Mouse (Mus musculus) intestine, embryonic 16.5 days (tissue): ENCODE measurements at regions not wholly inside any gene's neighbourhood (a gene's known extent, or its start where the extent isn't known, plus 50 kb on each side); places are given as distances from the start of the nearest gene placed in this dataset.
"Not testable (repeated sequence)": the region's sequence is repeated elsewhere in the genome, so short reads cannot be mapped to it uniquely, and the experiment has no call there.

Experiments used
- ATAC-seq: fragments of 200-750 bp; cut with Nextera tagmentation; 2 replicates; pipeline ENCODE4 v1.8.0; 2017; ENCODE audit warnings: moderate TSS enrichment, moderate library complexity
- H3K27ac ChIP-seq: fragments of 300-500 bp; sonication (generic); 2 replicates; pipeline ENCODE4 v1.5.1; 2014; ENCODE audit warnings: mild to moderate bottlenecking, low read length
- H3K27me3 ChIP-seq: fragments of 300-500 bp; sonication (generic); replicated peaks from 2 replicates; pipeline ENCODE4 v1.6.1; 2014; ENCODE audit warnings: low read length, control low read depth, mixed read lengths; ENCODE audit not compliant: control insufficient read depth, insufficient read depth
- H3K36me3 ChIP-seq: fragments of 300-500 bp; sonication (generic); 2 replicates; pipeline ENCODE4 v1.6.1; 2014; ENCODE audit warnings: low read length, control low read depth; ENCODE audit not compliant: control insufficient read depth, insufficient read depth
- H3K4me1 ChIP-seq: fragments of 300-500 bp; sonication (generic); 2 replicates; pipeline ENCODE4 v1.6.1; 2014; ENCODE audit warnings: low read length, control low read depth, mixed read lengths; ENCODE audit not compliant: control insufficient read depth, insufficient read depth
- H3K4me2 ChIP-seq: fragments of 300-500 bp; sonication (generic); 2 replicates; pipeline ENCODE4 v1.6.1; 2014; ENCODE audit warnings: low read depth, low read length, control low read depth
- H3K4me3 ChIP-seq: fragments of 300-500 bp; sonication (generic); 2 replicates; pipeline ENCODE4 v1.5.1; 2014; ENCODE audit warnings: mild to moderate bottlenecking, low read length
- H3K9ac ChIP-seq: fragments of 300-500 bp; sonication (generic); 2 replicates; pipeline ENCODE4 v1.6.1; 2014; ENCODE audit warnings: low read depth, low read length
- H3K9me3 ChIP-seq: fragments of 300-500 bp; sonication (generic); 2 replicates; pipeline ENCODE4 v1.6.1; 2016; ENCODE audit warnings: low read length, control low read depth; ENCODE audit not compliant: control insufficient read depth
- WGBS: fragments of 180-500 bp; shearing (Covaris S2); extraction: QIAGEN DNeasy Blood & Tissue Kit; methylation state at CpG from one replicate; pipeline ENCODE4 v1.1.7; 2014; 5-methylcytosine and 5-hydroxymethylcytosine counted together

DNA sequence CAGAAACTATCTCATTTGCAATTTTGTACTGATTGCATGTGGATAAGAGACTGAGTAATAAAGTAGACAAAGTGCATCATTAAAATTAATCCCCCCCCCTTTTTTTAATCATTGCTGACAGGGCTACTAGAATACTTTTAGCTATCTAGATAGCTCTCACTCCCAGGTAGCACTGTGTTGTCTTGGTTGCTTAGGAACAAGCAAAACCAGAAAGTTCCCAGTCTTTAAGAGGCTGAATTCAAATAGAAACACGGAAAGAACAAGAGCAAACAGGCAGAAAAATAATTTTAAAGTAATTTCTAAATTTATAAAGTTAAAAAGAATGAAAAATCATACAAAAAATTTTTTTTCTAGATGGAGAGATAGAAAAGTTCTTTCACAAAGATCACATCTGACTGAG lies 65.0 kb upstream of the Rhobtb1 start:
- no peaks in the 10 kb centered on the region for H3K27me3 ChIP-seq
- no peak overlapping the region for H3K4me2 ChIP-seq
- H3K27ac ChIP-seq = no peak overlapping the region
- ATAC-seq = no peak
- no peak overlapping the region for H3K9ac ChIP-seq
- no peaks in the 10 kb centered on the region for H3K4me1 ChIP-seq
- 67% methylated on average over 1 of the region's 1 CpGs for WGBS
- no peaks in the 10 kb centered on the region for H3K9me3 ChIP-seq
- H3K4me3 ChIP-seq = no peak overlapping the region
- no peaks in the 10 kb centered on the region for H3K36me3 ChIP-seq

DNA sequence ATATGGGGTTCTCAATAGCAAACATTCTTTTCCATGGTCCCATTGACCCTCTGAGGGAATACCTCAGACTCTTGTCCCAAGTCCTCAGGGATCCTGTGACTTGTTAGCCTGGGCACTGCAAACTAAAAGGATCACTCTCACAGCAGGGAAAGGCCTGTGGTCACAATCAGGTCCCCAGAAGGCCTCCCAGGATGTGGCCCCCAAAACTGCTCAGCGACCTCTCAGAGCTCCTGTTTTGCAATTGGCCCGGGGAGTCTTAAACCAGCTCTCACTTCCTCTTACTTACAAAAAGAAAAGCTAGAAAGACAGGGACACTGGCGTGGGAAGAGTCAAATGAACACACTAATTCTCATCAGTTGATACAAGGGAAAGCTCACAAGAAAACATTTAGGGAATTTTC lies 59.4 kb upstream of the Rhobtb1 start:
- no peak overlapping the region for H3K4me2 ChIP-seq
- H3K9me3 ChIP-seq = no peaks in the 10 kb centered on the region
- no peaks in the 10 kb centered on the region for H3K27me3 ChIP-seq
- no peak overlapping the region for H3K4me3 ChIP-seq
- H3K27ac ChIP-seq = no peak overlapping the region
- no peaks in the 10 kb centered on the region for H3K4me1 ChIP-seq
- no peaks in the 10 kb centered on the region for H3K36me3 ChIP-seq
- no peak for ATAC-seq
- no peak overlapping the region for H3K9ac ChIP-seq
- 67% methylated on average over 3 of the region's 3 CpGs for WGBS

DNA sequence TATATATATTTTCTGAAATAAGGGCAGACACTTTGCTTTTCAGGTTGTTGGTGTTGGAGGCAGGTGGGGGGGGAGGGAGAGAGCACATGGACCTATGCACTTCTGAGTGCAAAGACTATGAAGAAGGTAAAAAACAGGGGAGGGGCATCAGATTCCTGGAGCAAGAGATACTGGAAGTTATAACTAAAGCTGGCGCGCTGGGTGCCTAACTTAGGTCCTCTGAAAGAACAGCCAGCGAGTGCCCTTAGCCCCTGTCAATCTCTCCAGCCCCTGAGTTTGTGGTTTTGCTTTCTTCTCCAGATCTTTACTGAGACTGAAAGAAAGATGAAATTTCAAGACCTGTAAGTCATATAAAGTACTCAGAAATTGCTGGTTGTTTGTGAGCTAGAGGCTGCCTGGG lies 51.2 kb upstream of the Rhobtb1 start:
- H3K4me2 ChIP-seq = no peak overlapping the region
- peaks cover 5% of the 10 kb centered on the region; the same call in 1 of the 2 replicates for H3K9me3 ChIP-seq
- no peaks in the 10 kb centered on the region for H3K36me3 ChIP-seq
- no peak overlapping the region for H3K27ac ChIP-seq
- WGBS = 90% methylated on average over 3 of the region's 3 CpGs
- H3K9ac ChIP-seq = no peak overlapping the region
- ATAC-seq = no peak
- H3K27me3 ChIP-seq = no peaks in the 10 kb centered on the region
- H3K4me3 ChIP-seq = no peak overlapping the region
- no peaks in the 10 kb centered on the region for H3K4me1 ChIP-seq

DNA sequence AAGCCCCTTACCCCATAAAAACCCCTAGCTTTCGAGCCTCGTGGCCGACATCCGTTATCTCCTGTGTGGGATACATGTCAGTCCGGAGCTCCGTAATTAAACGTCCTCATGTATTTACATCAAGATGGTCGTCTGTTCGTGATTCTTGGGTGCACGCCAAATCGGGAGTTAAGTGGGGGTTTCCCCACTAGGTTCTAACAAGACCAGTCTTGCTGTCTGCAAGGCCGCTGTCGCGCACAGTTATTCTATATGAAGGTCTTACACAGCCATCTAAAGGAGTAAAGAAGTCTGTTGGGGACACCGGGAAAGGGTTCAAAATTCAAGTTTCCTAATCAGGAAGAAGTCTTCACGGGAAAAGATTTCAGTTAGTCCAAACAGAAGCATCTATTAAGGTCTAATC lies 50.5 kb upstream of the Rhobtb1 start:
- not testable (repeated sequence) for H3K4me1 ChIP-seq, H3K27me3 ChIP-seq, ATAC-seq, H3K36me3 ChIP-seq, H3K9me3 ChIP-seq, H3K4me2 ChIP-seq, H3K27ac ChIP-seq, H3K9ac ChIP-seq, H3K4me3 ChIP-seq
- 52% methylated on average over 16 of the region's 16 CpGs for WGBS
